Mouse (Mus musculus) gastrocnemius, postnatal 4 days (tissue): ENCODE results near the gene Mapk8ip3. TPM values are rescaled to one million over a fixed set of nuclear protein-coding genes. Genes with fewer than 3 reads are reported as not detected.
"Not testable (repeated sequence)": the region's sequence is repeated elsewhere in the genome, so short reads cannot be mapped to it uniquely, and the experiment has no call there.

Source experiments
- DNase-seq, 2 experiments: peaks; one replicate each; pipeline ENCODE4 v3.0.0; 2021 to 2022; ENCODE audit warnings: low spot score in 2 of 2, mixed read lengths in 2 of 2
- long read RNA-seq, 2 experiments: library from polyadenylated mRNA; stranded (forward); transcript quantifications; one replicate each; pipeline ENCODE4 v2.0.0; 2021
- total RNA-seq, 2 experiments: library from RNA; stranded (reverse); gene quantifications; 2 replicates each; pipeline ENCODE4 v1.2.3; 2021

Mapk8ip3 gene
- total RNA-seq = 10 to 100 TPM; 50.0 to 51.1 TPM
- long read RNA-seq, experiment 1, partial matches to known transcripts = 6 of 11 reads
- long read RNA-seq, experiment 1, other reads (novel, unspliced or antisense) = 4 of 11 reads
- long read RNA-seq, experiment 2, partial matches to known transcripts = 16 of 18 reads
- long read RNA-seq, experiment 2, other reads (novel, unspliced or antisense) = 1 of 18 reads

GRCm38 (mm10) chr17:24936259-24937237, at the start of gene Mapk8ip3:
Gene Mapk8ip3, minus strand, starts transcription at chr17:24936977.
- peak; percentile 95 for DNase-seq

- no peak for DNase-seq
These were observed 24.3 kb upstream of the Mapk8ip3 start for GRCm38 (mm10) chr17:24960852-24961715.

- DNase-seq = peak; percentile 94 to 98
These were observed 23.5 kb upstream of the Mapk8ip3 start, which contains the start of gene Jpt2 for GRCm38 (mm10) chr17:24960135-24960851. Gene Jpt2, minus strand, starts transcription at chr17:24960689.

GRCm38 (mm10) chr17:24959371-24959770, 22.6 kb upstream of the Mapk8ip3 start:
- DNase-seq = no peak

GRCm38 (mm10) chr17:24953291-24953690, 16.5 kb upstream of the Mapk8ip3 start:
- DNase-seq = no peak

DNA sequence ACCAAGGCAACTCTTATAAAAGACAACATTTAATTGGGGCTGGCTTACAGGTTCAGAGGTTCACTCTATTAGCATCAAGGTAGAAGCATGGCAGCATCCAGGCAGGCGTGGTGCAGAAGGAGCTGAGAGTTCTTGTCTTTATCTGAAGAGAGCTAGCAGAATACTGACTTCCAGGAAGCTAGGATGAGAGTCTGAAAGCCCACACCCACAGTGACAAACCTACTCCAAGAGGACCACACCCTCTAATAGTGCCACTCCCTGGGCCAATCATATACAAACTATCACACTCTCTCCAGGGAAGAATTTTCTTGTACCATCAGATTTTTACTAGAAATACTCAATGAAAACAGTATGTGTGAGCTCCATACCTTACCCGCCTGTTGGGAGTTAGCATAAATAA, 13.9 kb upstream of the Mapk8ip3 start:
- DNase-seq = no peak

DNA sequence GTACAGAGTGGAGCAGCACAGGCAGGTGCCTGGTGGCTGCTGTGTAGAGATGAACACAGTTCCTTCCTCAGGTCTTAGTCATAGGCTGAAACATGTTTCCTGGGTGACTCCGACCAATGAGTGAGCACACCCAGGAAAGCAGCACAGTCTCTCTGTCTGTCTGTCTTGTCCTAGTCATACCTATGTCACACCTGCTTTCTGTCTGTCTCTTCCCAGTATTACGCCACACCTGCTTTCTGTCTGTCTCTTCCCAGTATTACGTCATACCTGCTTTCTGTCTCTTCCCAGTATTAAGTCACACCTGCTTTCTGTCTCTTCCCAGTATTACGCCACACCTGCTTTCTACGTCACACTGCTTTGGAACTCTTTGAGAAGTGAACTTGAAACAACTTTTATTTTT, 11.4 kb upstream of the Mapk8ip3 start:
- no peak for DNase-seq

DNA sequence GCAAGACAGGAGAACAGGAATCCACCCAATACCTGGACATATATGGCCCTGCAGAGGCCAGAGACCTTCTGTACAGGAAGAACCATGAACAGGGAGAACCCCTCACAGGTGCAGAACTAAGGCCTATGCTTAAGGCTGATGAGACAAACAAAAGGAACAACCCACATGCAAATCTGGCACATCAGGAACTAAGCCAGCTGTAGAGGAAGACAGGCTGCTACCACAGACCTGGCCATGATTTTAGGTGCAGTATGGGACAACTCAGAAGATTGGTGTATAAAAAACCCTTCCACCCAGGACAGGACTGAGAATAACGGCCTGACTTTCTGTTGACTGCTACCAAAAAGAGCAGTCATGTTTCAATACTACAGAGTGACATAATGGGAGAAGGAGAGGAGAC, 6.8 kb upstream of the Mapk8ip3 start:
- DNase-seq = not testable (repeated sequence)

DNA sequence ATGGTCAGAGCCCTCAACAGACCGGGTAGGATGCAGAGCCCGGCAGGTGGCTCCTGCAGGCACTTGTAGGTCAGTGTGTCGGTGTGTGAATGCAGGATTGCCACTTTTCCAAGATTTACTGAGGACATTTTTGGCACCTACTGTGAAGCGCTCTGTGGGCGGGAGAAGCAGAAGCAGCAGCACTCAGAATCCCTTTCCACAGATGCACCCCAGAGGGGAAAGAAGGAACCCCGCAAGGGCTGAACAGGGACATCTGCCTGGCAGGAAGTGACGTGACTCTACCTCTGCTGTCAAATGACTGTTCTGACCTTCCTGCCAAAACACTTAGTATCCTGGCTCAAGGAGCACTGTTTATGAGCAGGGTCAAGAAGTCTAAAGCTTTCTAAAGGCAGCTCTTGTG, 6.3 kb upstream of the Mapk8ip3 start:
- no peak for DNase-seq

DNA sequence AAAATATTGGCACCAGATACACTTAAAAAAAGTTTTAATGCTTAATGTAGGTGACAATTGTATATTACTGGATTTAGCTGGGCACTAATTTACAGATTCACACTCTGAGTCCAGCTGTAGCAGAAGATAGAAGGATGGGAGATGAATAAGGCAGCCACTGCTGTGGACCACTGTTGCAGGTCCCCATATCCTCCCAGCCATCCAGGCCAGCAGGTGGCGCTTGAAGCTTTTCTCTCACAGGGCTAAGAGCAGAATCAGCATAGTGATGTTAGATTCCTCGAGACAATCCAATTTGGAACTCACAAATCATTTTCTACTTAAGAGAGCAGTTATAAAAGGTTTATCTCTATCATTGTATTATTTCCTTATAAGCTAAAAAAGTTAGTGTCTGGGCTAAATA, 5.7 kb upstream of the Mapk8ip3 start:
- not testable (repeated sequence) for DNase-seq

- no peak for DNase-seq
These were observed 489 bp upstream of the Mapk8ip3 start for GRCm38 (mm10) chr17:24937266-24937665.

DNA sequence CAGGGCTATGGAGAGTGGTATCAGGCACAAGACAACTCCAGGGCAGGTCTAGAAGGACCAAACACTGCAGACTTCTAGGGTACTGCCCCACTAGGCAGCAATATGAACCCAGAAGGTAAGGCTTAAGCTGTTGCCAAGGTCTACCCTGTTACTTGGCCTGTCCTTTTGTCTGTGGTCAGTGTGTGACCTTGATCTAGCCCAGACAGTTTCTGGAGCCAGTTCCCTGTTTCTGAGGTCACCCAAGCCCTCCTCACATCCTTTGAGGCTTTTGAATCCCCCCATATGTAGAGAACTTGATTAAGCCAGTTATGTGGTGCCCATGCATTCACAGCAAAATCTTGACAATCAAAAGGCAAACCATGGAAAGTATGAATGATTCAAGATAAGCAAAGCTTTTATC, 1.1 kb downstream of the Mapk8ip3 start:
- DNase-seq = no peak

DNA sequence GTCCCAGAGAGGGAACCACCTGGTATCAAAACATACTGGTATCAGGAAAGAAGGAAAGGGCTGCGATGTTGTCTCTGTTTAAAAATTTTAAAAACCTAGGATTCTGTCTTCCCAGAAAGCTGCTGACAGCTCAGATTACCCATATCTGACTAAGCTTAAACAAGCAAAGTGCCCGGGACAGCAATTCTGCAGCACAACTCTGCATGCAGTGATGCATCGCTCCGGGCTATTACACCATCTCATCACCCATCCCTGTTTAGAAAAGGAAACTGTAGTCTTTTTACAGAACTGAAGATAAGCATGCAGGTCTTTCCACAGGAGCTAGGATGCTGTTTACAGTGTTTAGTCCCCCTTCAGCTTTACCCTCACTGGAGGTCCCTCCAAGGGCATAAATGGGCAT, 1.9 kb downstream of the Mapk8ip3 start:
- DNase-seq = no peak

DNA sequence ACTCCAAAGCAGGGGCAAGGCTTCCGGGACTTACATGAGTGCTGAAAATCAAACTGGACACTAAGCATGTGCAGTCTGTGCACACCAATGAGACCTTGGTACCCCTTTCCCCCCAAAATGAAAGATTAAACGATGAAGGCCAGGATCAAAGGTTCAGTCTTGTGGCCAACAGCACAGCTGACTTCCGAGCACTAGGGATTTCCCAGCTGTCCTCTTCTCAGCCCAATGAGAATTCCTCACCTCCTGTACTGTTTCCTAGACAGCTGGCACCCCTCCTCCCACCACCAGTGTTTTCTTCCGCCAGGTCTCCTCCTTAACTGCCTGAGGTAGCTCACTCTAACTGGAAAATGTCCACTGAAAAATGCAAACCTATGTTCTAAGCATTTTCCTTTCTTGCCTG, 3.6 kb downstream of the Mapk8ip3 start:
- DNase-seq = no peak

DNA sequence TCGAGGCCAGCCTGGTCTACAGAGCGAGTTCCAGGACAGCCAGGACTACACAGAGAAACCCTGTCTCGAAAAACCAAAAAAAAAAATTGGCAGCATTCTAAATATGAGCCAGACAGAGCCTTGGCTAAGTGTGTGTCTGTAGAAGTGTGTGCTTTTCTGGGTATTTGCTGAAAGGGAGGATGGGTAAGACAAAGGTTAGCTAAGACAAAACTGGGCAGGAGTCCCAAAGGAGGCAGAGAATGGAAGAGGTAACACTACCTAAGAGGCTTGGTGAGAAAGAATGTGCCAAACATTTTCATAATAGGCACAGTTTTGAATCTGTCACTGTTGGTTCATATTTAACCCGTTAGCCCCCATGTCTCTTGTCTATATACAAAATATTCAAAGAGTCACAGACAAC, 4.3 kb downstream of the Mapk8ip3 start:
- no peak for DNase-seq

- DNase-seq = no peak
These were observed 7.3 kb downstream of the Mapk8ip3 start for GRCm38 (mm10) chr17:24929506-24929905.

DNA sequence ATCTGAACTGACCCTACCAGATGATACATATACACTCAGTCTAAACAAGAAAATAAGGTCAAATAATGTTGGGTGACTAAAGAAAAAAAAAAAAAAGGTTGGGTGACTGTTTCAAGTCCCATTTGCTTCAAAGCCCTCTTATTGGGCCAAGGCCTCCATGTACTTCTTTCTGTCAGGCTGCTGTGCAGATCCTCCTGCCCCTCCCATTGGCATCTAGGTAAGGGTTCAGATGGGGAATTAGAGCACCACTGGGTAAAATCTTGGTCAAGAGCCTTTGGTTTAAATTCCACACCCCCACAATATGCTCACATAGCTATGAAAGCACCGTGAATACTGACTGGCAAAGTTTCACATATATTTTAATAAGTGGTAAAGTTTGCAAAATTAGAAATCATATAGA, 13.5 kb downstream of the Mapk8ip3 start:
- DNase-seq = no peak

GRCm38 (mm10) chr17:24913984-24914383, 22.8 kb downstream of the Mapk8ip3 start:
- no peak for DNase-seq

DNA sequence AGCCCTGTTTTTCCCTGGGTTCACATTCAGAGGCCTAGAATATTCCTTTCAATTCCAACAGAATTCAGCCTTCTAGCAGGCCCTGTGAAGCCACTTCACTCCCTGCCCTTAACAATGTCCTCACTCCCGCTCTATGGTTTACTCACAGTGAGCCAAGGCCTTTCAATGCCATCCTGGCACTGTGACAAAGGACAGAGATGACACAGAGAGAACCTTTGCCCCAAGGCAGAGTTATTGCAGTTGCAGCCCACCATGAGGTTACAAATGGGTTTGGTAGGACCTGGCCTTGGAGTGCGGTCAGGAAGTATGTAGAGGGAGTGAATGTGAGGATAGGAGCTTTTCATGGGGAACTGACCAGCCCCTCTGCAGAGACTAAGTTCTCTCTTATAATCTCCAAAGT, 29.2 kb downstream of the Mapk8ip3 start:
- no peak for DNase-seq

DNA sequence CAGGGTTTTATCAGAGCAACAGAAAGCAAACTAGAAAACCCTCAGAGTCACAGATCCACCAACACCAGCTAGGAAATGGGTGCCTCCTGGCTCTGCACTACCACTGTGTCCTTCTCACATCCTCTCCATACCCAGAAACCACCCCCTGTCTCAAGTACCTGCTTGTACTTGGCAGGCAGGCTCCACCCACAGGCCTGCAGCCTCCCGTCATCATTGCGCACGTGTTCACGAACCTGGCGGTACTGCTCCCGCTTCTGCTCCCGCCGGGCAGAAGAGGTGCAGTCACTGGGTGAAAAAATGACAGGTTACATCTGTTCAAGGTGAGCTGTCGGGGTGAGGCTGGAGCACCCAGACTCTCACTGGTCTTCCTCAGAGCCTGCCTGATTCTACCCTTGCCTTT, 33.0 kb downstream of the Mapk8ip3 start:
- peak in 1 of 2 experiments; percentile 7 for DNase-seq
